Mouse (Mus musculus): ENCODE results near the gene Sumf1. TPM values are rescaled to one million over a fixed set of nuclear protein-coding genes. Genes with fewer than 3 reads are reported as not detected.

The Sumf1 gene
- polyA plus RNA-seq (2014; fragmentation: Illumina TruSeq; extraction: RNeasy Lipid Tissue Mini Kit (QIAGEN cat#74804); ENCODE audit: low read depth, low replicate concordance) = 83.3 TPM

DNA sequence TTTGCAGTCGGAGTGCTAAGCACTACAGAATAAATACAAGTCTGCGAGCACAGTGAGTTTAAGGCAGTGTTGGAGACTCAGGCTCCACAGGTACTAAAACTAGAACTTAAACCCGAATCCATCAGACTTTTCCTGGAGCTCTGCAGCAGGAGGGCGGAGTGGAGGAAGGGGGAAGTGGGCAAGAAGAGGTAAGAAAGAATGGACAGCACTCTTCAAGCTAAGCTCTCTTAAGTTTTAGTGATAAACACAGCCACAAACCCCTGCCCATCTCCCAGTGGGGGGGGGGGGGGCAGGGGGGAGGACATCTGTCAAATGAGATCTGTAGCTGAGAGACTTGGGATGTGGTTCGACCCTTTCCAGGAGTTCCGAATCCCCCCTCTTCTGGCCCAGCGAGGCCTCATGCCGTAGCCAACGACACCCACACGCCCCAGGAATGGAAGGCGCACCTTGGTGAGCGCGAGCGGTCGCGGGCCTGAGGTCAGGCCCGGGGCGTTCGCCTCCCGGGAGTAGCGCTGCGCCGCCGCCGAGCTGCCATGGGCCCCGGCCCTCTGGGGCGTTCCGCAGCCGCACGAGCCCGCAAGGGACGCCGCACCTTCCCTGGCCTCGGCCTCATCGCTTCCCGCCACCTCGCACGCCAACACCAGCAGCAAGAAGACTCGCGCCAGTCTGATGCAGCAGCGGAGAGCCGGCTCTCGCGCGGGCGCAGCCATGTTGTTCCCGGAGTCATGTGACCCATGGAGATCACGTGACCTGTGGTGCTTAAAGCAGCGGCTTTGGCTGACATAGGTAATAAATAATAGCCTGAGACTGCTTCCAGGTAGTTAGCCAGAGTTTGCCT lies at the start of gene Sumf1:
Gene Sumf1, minus strand, starts transcription at position 736 of the 838 bp plus-strand sequence.

DNA sequence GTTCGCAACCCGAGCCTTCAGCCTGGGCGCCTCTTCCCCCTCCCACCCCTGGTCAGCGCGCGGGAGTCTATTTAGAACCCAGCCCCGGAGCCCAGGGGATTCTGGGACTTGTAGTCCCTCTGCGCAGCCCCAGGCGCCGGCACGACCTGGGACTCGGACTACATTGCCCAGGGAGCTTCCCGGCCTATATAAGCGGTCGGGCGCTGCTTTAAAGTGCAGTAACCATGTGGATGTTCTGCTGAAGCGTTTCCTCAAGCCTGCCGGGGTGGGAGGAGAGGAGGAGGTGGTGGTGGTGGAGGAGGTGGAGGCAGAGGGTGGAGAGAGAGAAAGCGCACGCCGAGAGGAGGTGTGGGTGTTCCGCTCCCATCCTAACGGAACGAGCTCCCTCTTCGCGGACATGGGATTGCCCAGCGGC lies 27.5 kb upstream of the Sumf1 start, which contains the start of gene Itpr1:
Gene Itpr1, plus strand, starts transcription at position 216 of the 415 bp plus-strand sequence.

DNA sequence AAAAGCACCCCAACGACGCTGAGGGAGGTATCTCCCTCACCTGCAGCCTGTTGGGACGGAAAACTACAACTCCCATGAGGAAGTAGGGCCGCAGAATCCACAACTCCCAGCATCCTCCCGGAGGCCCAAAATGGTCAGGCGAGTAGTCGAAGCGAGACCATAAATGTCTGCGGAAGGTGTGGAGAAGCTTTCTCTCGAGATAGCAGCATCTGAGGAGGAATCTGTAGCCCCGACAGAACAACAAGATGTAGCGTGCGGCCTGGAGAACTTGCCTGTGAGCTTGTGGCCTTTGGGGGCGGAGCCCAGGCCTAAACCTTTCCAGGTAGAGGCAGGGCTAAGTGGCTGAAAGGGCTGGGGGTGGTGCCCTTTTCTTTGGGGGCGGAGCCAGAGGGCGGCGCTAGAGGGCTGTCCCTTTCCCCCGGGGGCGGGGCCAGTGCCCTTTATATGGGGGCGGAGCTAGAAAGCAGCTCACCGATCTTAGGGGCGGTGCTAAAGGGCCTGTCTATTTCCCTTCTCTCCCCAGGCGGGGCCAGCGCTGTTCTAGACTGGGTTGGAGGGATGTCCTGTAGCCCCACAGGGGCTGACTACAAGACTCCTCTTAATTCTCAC lies 120.4 kb downstream of the Sumf1 start, which contains the start of gene Setmar:
Gene Setmar, plus strand, starts transcription at position 128 of the 609 bp plus-strand sequence.

Other genes starting within 250 kb of the Sumf1 start
- gene Setmar, start 120.5 kb downstream of the Sumf1 start, polyA plus RNA-seq (2014; fragmentation: Illumina TruSeq; extraction: RNeasy Lipid Tissue Mini Kit (QIAGEN cat#74804); ENCODE audit: low read depth, low replicate concordance) = 8.6 TPM
- 124 TPM for gene Itpr1, start 27.5 kb upstream of the Sumf1 start, polyA plus RNA-seq (2014; fragmentation: Illumina TruSeq; extraction: RNeasy Lipid Tissue Mini Kit (QIAGEN cat#74804); ENCODE audit: low read depth, low replicate concordance)